Mouse (Mus musculus): ENCODE data around the gene Hpca. TPM values are rescaled to one million over a fixed set of nuclear protein-coding genes. Genes with fewer than 3 reads are reported as not detected.

Hpca gene
- polyA plus RNA-seq, 1 experiment from 2014 or later, result 0.99 TPM

- WGBS, result 49% methylated on average over 11 of the region's 11 CpGs
- H3K4me3 ChIP-seq (ENCODE audit: low read depth, low read length), result no peak overlapping the region
- DNase-seq (ENCODE audit: low spot score) (peak; percentile 46), ATAC-seq (ENCODE audit: low FRiP score, low TSS enrichment) (no peak)
- H3K9ac ChIP-seq (ENCODE audit: low read length), result no peak overlapping the region
- H3K4me1 ChIP-seq (replicated peaks; ENCODE audit: control insufficient read depth, insufficient read depth), result no peaks in the 10 kb centered on the region
- H3K36me3 ChIP-seq (ENCODE audit: control insufficient read depth, insufficient read depth, low read length), result no peaks in the 10 kb centered on the region
- TF ChIP-seq EP300 (optimal IDR thresholded peaks at IDR 0.05) (no peak), CTCF (IDR thresholded peaks at IDR 0.05; ENCODE audit: low read depth) (peak; percentile 70)
- no peak overlapping the region for H3K4me2 ChIP-seq (replicated peaks; ENCODE audit: low read depth)
- no peaks in the 10 kb centered on the region for H3K9me3 ChIP-seq (ENCODE audit: control insufficient read depth, low read length)
- no peaks in the 10 kb centered on the region for H3K27me3 ChIP-seq (ENCODE audit: control insufficient read depth, insufficient read depth, low read length)
- no peak overlapping the region for H3K27ac ChIP-seq (replicated peaks)
Measured at GRCm38 (mm10) chr4:129111350-129111749, 10.5 kb downstream of the Hpca start.

GRCm38 (mm10) chr4:129110804-129111203, 11.0 kb downstream of the Hpca start:
- no peaks in the 10 kb centered on the region for H3K36me3 ChIP-seq (ENCODE audit: control insufficient read depth, insufficient read depth, low read length)
- H3K9me3 ChIP-seq (ENCODE audit: control insufficient read depth, low read length), result no peaks in the 10 kb centered on the region
- no peaks in the 10 kb centered on the region for H3K27me3 ChIP-seq (ENCODE audit: control insufficient read depth, insufficient read depth, low read length)
- no peak overlapping the region for H3K27ac ChIP-seq (replicated peaks)
- 85% methylated on average over 6 of the region's 6 CpGs for WGBS
- H3K9ac ChIP-seq (ENCODE audit: low read length), result no peak overlapping the region
- ATAC-seq (ENCODE audit: low FRiP score, low TSS enrichment), result no peak
- no peak overlapping the region for H3K4me3 ChIP-seq (ENCODE audit: low read depth, low read length)
- no peak for DNase-seq (ENCODE audit: low spot score)
- H3K4me2 ChIP-seq (replicated peaks; ENCODE audit: low read depth), result no peak overlapping the region
- TF ChIP-seq EP300 (optimal IDR thresholded peaks at IDR 0.05) (no peak), CTCF (IDR thresholded peaks at IDR 0.05; ENCODE audit: low read depth) (no peak)
- 0 out of 2 replicates have a peak, but pooled peaks cover 2% of the 10 kb centered on the region for H3K4me1 ChIP-seq (replicated peaks; ENCODE audit: control insufficient read depth, insufficient read depth)

- DNase-seq (ENCODE audit: low spot score) (no peak), ATAC-seq (ENCODE audit: low FRiP score, low TSS enrichment) (no peak)
- H3K27ac ChIP-seq (replicated peaks), result no peak overlapping the region
- TF ChIP-seq CTCF (IDR thresholded peaks at IDR 0.05; ENCODE audit: low read depth), result no peak
- no peak for TF ChIP-seq EP300 (optimal IDR thresholded peaks at IDR 0.05)
- H3K9ac ChIP-seq (ENCODE audit: low read length), result no peak overlapping the region
- whole genome bisulfite sequencing, result 78% methylated on average over 7 of the region's 7 CpGs
- no peaks in the 10 kb centered on the region for H3K9me3 ChIP-seq (ENCODE audit: control insufficient read depth, low read length)
- 0 out of 2 replicates have a peak, but pooled peaks cover 3% of the 10 kb centered on the region for H3K4me1 ChIP-seq (replicated peaks; ENCODE audit: control insufficient read depth, insufficient read depth)
- H3K4me3 ChIP-seq (ENCODE audit: low read depth, low read length), result no peak overlapping the region
- H3K4me2 ChIP-seq (replicated peaks; ENCODE audit: low read depth), result no peak overlapping the region
- H3K27me3 ChIP-seq (ENCODE audit: control insufficient read depth, insufficient read depth, low read length), result no peaks in the 10 kb centered on the region
- H3K36me3 ChIP-seq (ENCODE audit: control insufficient read depth, insufficient read depth, low read length), result no peaks in the 10 kb centered on the region
Measured at GRCm38 (mm10) chr4:129108624-129109023, 13.2 kb downstream of the Hpca start.

- TF ChIP-seq CTCF (IDR thresholded peaks at IDR 0.05; ENCODE audit: low read depth) (no peak), EP300 (optimal IDR thresholded peaks at IDR 0.05) (no peak)
- ATAC-seq (ENCODE audit: low FRiP score, low TSS enrichment) (peak; percentile 48), DNase-seq (ENCODE audit: low spot score) (peak; percentile 48)
- Histone ChIP-seq H3K9me3 (ENCODE audit: control insufficient read depth, low read length) (no peaks in the 10 kb centered on the region), H3K4me2 (replicated peaks; ENCODE audit: low read depth) (peak overlapping the region; percentile 23; the same call in 1 of the 2 replicates), H3K27me3 (ENCODE audit: control insufficient read depth, insufficient read depth, low read length) (no peaks in the 10 kb centered on the region), H3K4me1 (replicated peaks; ENCODE audit: control insufficient read depth, insufficient read depth) (0 out of 2 replicates have a peak, but pooled peaks cover 3% of the 10 kb centered on the region), H3K27ac (replicated peaks) (peak overlapping the region; percentile 35; the same call in 1 of the 2 replicates), H3K9ac (ENCODE audit: low read length) (0 out of 2 replicates have a peak overlapping the region, but pooled peaks have one; percentile 13), H3K36me3 (ENCODE audit: control insufficient read depth, insufficient read depth, low read length) (no peaks in the 10 kb centered on the region), H3K4me3 (ENCODE audit: low read depth, low read length) (no peak overlapping the region)
- WGBS, result 63% methylated on average over 10 of the region's 10 CpGs
Measured at GRCm38 (mm10) chr4:129107348-129107899, 14.4 kb downstream of the Hpca start.

- H3K4me1 ChIP-seq (replicated peaks; ENCODE audit: control insufficient read depth, insufficient read depth), result 0 out of 2 replicates have a peak, but pooled peaks cover 3% of the 10 kb centered on the region
- H3K27me3 ChIP-seq (ENCODE audit: control insufficient read depth, insufficient read depth, low read length), result no peaks in the 10 kb centered on the region
- H3K9me3 ChIP-seq (ENCODE audit: control insufficient read depth, low read length), result no peaks in the 10 kb centered on the region
- H3K36me3 ChIP-seq (ENCODE audit: control insufficient read depth, insufficient read depth, low read length), result no peaks in the 10 kb centered on the region
- DNase-seq (ENCODE audit: low spot score) (no peak), ATAC-seq (ENCODE audit: low FRiP score, low TSS enrichment) (no peak)
- H3K4me3 ChIP-seq (ENCODE audit: low read depth, low read length), result peak overlapping the region; percentile 36
- H3K27ac ChIP-seq (replicated peaks), result 0 out of 2 replicates have a peak overlapping the region, but pooled peaks have one; percentile 53
- H3K9ac ChIP-seq (ENCODE audit: low read length), result no peak overlapping the region
- WGBS, result 35% methylated on average over 9 of the region's 9 CpGs
- no peak for TF ChIP-seq CTCF (IDR thresholded peaks at IDR 0.05; ENCODE audit: low read depth)
- no peak for TF ChIP-seq EP300 (optimal IDR thresholded peaks at IDR 0.05)
- peak overlapping the region; percentile 56 for H3K4me2 ChIP-seq (replicated peaks; ENCODE audit: low read depth)
Measured at GRCm38 (mm10) chr4:129106073-129106472, 15.8 kb downstream of the Hpca start.

- no peaks in the 10 kb centered on the region for H3K36me3 ChIP-seq (ENCODE audit: control insufficient read depth, insufficient read depth, low read length)
- peak within 1 kb of the TSS; percentile 36 for H3K4me3 ChIP-seq (ENCODE audit: low read depth, low read length)
- H3K27ac ChIP-seq (replicated peaks), result peak within 1 kb of the TSS; percentile 53; the same call in 1 of the 2 replicates
- H3K4me1 ChIP-seq (replicated peaks; ENCODE audit: control insufficient read depth, insufficient read depth), result 0 out of 2 replicates have a peak, but pooled peaks cover 3% of the 10 kb centered on the region
- H3K27me3 ChIP-seq (ENCODE audit: control insufficient read depth, insufficient read depth, low read length), result no peaks in the 10 kb centered on the region
- H3K9me3 ChIP-seq (ENCODE audit: control insufficient read depth, low read length), result no peaks in the 10 kb centered on the region
- TF ChIP-seq EP300 (optimal IDR thresholded peaks at IDR 0.05), result no peak
- TF ChIP-seq CTCF (IDR thresholded peaks at IDR 0.05; ENCODE audit: low read depth), result no peak
- H3K9ac ChIP-seq (ENCODE audit: low read length), result no peak within 1 kb of the TSS
- ATAC-seq (ENCODE audit: low FRiP score, low TSS enrichment), result peak; percentile 89
- DNase-seq (ENCODE audit: low spot score), result peak; percentile 90
- H3K4me2 ChIP-seq (replicated peaks; ENCODE audit: low read depth), result peak within 1 kb of the TSS; percentile 56
- 3% methylated on average over 37 of the region's 40 CpGs for WGBS
Measured at GRCm38 (mm10) chr4:129105356-129105755, 16.5 kb downstream of the Hpca start, which contains the start of gene Tmem54. Tmem54 (plus strand) TSS chr4:129105548.

All from stomach, postnatal 0 days (tissue).